ENCODE assay signal across 8 mouse cellular contexts in genomic region chr7:67961567-67962267, GRCm38 (mm10). TPM values are rescaled to one million over a fixed set of nuclear protein-coding genes. Genes with fewer than 3 reads are reported as not detected.
A peak's percentile ranks its signal among the peaks of the same experiment; 100 is the strongest.
DNase-seq lines count a peak whose midpoint lies in the region; ATAC-seq and TF ChIP-seq lines count a peak whose summit lies in the region.

No protein-coding gene starts in this region.

- H3K27me3 ChIP-seq in C2C12 (ENCODE audit: control insufficient read depth, insufficient read depth, insufficient read length), result no peaks in the 10 kb centered on the region
- H3K27me3 ChIP-seq in heart, embryonic 11.5 days (ENCODE audit: control insufficient read depth, insufficient read depth, low read length), result no peaks in the 10 kb centered on the region
- H3K27me3 ChIP-seq in kidney, embryonic 14.5 days (ENCODE audit: control insufficient read depth, insufficient read depth, low read length), result no peaks in the 10 kb centered on the region
- H3K27me3 ChIP-seq in liver, adult 2 months (ENCODE audit: control insufficient read depth, insufficient read depth, low read length), result peaks cover 5% of the 10 kb centered on the region; the same call in 1 of the 2 replicates
- H3K27me3 ChIP-seq in splenic B cell, adult 2 months (ENCODE audit: control insufficient read depth, insufficient read depth, low read length, poor library complexity, severe bottlenecking), result no peaks in the 10 kb centered on the region

- no peaks in the 10 kb centered on the region for H3K9me3 ChIP-seq in heart, embryonic 11.5 days (replicated peaks; ENCODE audit: control insufficient read depth, low read length)
- H3K9me3 ChIP-seq in kidney, embryonic 14.5 days (ENCODE audit: control insufficient read depth, low read length), result no peaks in the 10 kb centered on the region

- 13% methylated on average over 14 of the region's 14 CpGs for WGBS in heart, embryonic 11.5 days (ENCODE audit: insufficient replicate concordance)
- 13% methylated on average over 14 of the region's 14 CpGs for WGBS in kidney, embryonic 14.5 days
- 11% methylated on average over 14 of the region's 14 CpGs for WGBS in liver, adult 2 months

- H3K36me3 ChIP-seq in C2C12 (ENCODE audit: control insufficient read depth, insufficient read depth), result no peaks in the 10 kb centered on the region
- no peaks in the 10 kb centered on the region for H3K36me3 ChIP-seq in heart, embryonic 11.5 days (ENCODE audit: control insufficient read depth, insufficient read depth, low read length)
- no peaks in the 10 kb centered on the region for H3K36me3 ChIP-seq in kidney, embryonic 14.5 days (ENCODE audit: control insufficient read depth, insufficient read depth, low read length)
- no peaks in the 10 kb centered on the region for H3K36me3 ChIP-seq in liver, adult 2 months (ENCODE audit: control insufficient read depth, insufficient read depth, low read length)
- no peaks in the 10 kb centered on the region for H3K36me3 ChIP-seq in splenic B cell, adult 2 months (ENCODE audit: control insufficient read depth, insufficient read depth, low read length, poor library complexity, severe bottlenecking)

- no peak overlapping the region for H3K4me3 ChIP-seq in C2C12 (ENCODE audit: insufficient read depth, poor library complexity, severe bottlenecking)
- no peak overlapping the region for H3K4me3 ChIP-seq in heart, embryonic 11.5 days (ENCODE audit: low read depth, low read length)
- no peak overlapping the region for H3K4me3 ChIP-seq in kidney, embryonic 14.5 days (ENCODE audit: low read length)
- no peak overlapping the region for H3K4me3 ChIP-seq in liver, adult 2 months (ENCODE audit: insufficient read depth, low read depth, low read length)

- peak; percentile 60 for TF ChIP-seq CTCF in C2C12 (IDR thresholded peaks at IDR 0.05; ENCODE audit: control insufficient read depth, insufficient read depth, insufficient read length)
- peak; percentile 96 for TF ChIP-seq CTCF in liver, adult 2 months (IDR thresholded peaks at IDR 0.05; ENCODE audit: low read depth, low read length)

- H3K4me2 ChIP-seq in heart, embryonic 11.5 days, result peak overlapping the region; percentile 12
- no peak overlapping the region for H3K4me2 ChIP-seq in kidney, embryonic 14.5 days (replicated peaks; ENCODE audit: low read depth, low read length)

- H3K4me1 ChIP-seq in heart, embryonic 11.5 days (ENCODE audit: control insufficient read depth, insufficient read depth, low read length), result peaks cover 67% of the 10 kb centered on the region
- peaks cover 47% of the 10 kb centered on the region for H3K4me1 ChIP-seq in kidney, embryonic 14.5 days (ENCODE audit: control insufficient read depth, insufficient read depth, low read length)
- H3K4me1 ChIP-seq in liver, adult 2 months (ENCODE audit: control insufficient read depth, insufficient read depth, low read length), result no peaks in the 10 kb centered on the region

- peaks cover 100% of the 10 kb centered on the region for H3K79me2 ChIP-seq in C2C12 (ENCODE audit: control insufficient read depth, insufficient read depth)
- no peaks in the 10 kb centered on the region for H3K79me2 ChIP-seq in liver, adult 2 months (ENCODE audit: control insufficient read depth, insufficient read depth, low read length)

- H3K9ac ChIP-seq in heart, embryonic 11.5 days (ENCODE audit: low read depth, low read length), result no peak overlapping the region
- H3K9ac ChIP-seq in kidney, embryonic 14.5 days (ENCODE audit: low read depth, low read length), result no peak overlapping the region
- H3K9ac ChIP-seq in liver, adult 2 months (ENCODE audit: low read depth, low read length), result no peak overlapping the region

- ATAC-seq in erythroblast, adult 5-6 weeks (replicated peaks; ENCODE audit: low FRiP score, poor library complexity, severe bottlenecking), result peak; percentile 84
- ATAC-seq in heart, embryonic 11.5 days (replicated peaks; ENCODE audit: insufficient number of reproducible peaks, low FRiP score, low TSS enrichment), result no peak
- peak; percentile 42; the same call in 1 of the 2 replicates for ATAC-seq in kidney, embryonic 14.5 days (ENCODE audit: low FRiP score, low TSS enrichment)
- ATAC-seq in monocyte, adult 5-6 weeks (replicated peaks; ENCODE audit: insufficient number of reproducible peaks, low FRiP score, low TSS enrichment, poor library complexity, severe bottlenecking), result peak; percentile 71

- H3ac ChIP-seq in C2C12 (ENCODE audit: control insufficient read depth, insufficient read length, low read depth), result no peak overlapping the region

- peaks cover 68% of the 10 kb centered on the region for H3K79me3 ChIP-seq in C2C12 (ENCODE audit: low read depth)

- no peak overlapping the region for H3K27ac ChIP-seq in heart, embryonic 11.5 days (ENCODE audit: low read depth, low read length)
- H3K27ac ChIP-seq in kidney, embryonic 14.5 days (ENCODE audit: low read depth, low read length), result no peak overlapping the region
- H3K27ac ChIP-seq in liver, adult 2 months (replicated peaks; ENCODE audit: insufficient read depth, low read depth, low read length), result no peak overlapping the region

- peak; percentile 50 to 60 for DNase-seq in adrenal gland, postnatal 4 days (ENCODE audit: low spot score in 2 of 2)
- peak; percentile 20 for DNase-seq in liver, adult 2 months (ENCODE audit: extremely low read depth, low read depth, low spot score)
- DNase-seq in splenic B cell, adult 2 months (ENCODE audit: low read depth, low spot score), result peak; percentile 77

- TF ChIP-seq POLR2A in liver, adult 2 months (IDR thresholded peaks at IDR 0.05; ENCODE audit: extremely low read depth, insufficient read depth, low read length), result no peak

TF ChIP-seq in C2C12, 6 proteins besides CTCF, POLR2A, EP300 and RAD21:
- TF ChIP-seq MYOD1 (IDR thresholded peaks at IDR 0.05; ENCODE audit: control insufficient read depth, insufficient read length, low read depth) (no peak), MAX (IDR thresholded peaks at IDR 0.05) (no peak), FOSL1 (IDR thresholded peaks at IDR 0.05; ENCODE audit: insufficient read depth, low read length, poor library complexity, severe bottlenecking) (no peak), USF1 (IDR thresholded peaks at IDR 0.05; ENCODE audit: low read depth) (no peak), CEBPB (IDR thresholded peaks at IDR 0.05; ENCODE audit: low read depth) (no peak), MYOG (IDR thresholded peaks at IDR 0.05; ENCODE audit: control insufficient read depth, extremely low read depth, insufficient read length) (no peak)
TF ChIP-seq in C2C12: peak in this region for 0.

RNA-seq across cellular contexts. Expression of gene Igf1r, which starts 9.1 kb away (rescaled TPM):
- 9.8 TPM for polyA plus RNA-seq in C2C12 (2012; fragmentation: generic; extraction: Trizol)
- 10 to 100 TPM; 71.9 to 75.8 TPM for total RNA-seq in adrenal gland, postnatal 4 days (2021)
- total RNA-seq in erythroblast, adult 5-6 weeks (2015; ENCODE audit: low replicate concordance), result 17.1 and 19.6 TPM in 2 replicates
- 13.5 and 16.0 TPM in 2 replicates for total RNA-seq in erythroblast, adult 5-6 weeks (2017; ENCODE audit: low replicate concordance)
- 16.1 and 19.3 TPM in 2 replicates for polyA plus RNA-seq in heart, embryonic 11.5 days (2014; fragmentation: Nextera tagmentation; extraction: Ambion mirVana)
- 29.7 and 31.6 TPM in 2 replicates for polyA plus RNA-seq in kidney, embryonic 14.5 days (2014; fragmentation: Nextera tagmentation; extraction: Ambion mirVana)
- total RNA-seq in liver, adult 2 months (2014; rRNA removed), result 1.2 and 1.6 TPM in 2 replicates
- 0.36 and 0.50 TPM in 2 replicates for polyA plus RNA-seq in liver, adult 2 months (2012; rRNA removed)
- total RNA-seq in monocyte, adult 5-6 weeks (2017), result 7.3 to 13.2 TPM (median 9.1 TPM) in 3 replicates

Comparison
In these comparisons a context has a peak if more than half of its experiments do, and no peak if none do; other contexts are left out.
1. DNase-seq: peak in every context shown above with its lines; median percentile 77 in splenic B cell, adult 2 months; 55 in adrenal gland, postnatal 4 days; 20 in liver, adult 2 months.